Mouse (Mus musculus) forebrain, embryonic 16.5 days (tissue): ENCODE data around the gene Mecom. TPM values are rescaled to one million over a fixed set of nuclear protein-coding genes. Genes with fewer than 3 reads are reported as not detected.

Experiments
- ATAC-seq: fragments of 200-750 bp; cut with Nextera tagmentation; 2 replicates; pipeline ENCODE4 v1.8.0; 2017; ENCODE audit warnings: mild to moderate bottlenecking, moderate library complexity
- H3K27ac ChIP-seq: fragments of 300-500 bp; sonication (generic); 2 replicates; pipeline ENCODE4 v1.5.1; 2014; ENCODE audit warnings: low read length, control low read depth
- H3K27me3 ChIP-seq: fragments of 300-500 bp; sonication (generic); replicated peaks from 2 replicates; pipeline ENCODE4 v1.6.1; 2014; ENCODE audit warnings: low read length; ENCODE audit not compliant: control insufficient read depth, insufficient read depth
- H3K36me3 ChIP-seq: fragments of 300-500 bp; sonication (generic); 2 replicates; pipeline ENCODE4 v1.6.1; 2014; ENCODE audit not compliant: control insufficient read depth, insufficient read depth
- H3K4me1 ChIP-seq: fragments of 300-500 bp; sonication (generic); replicated peaks from 2 replicates; pipeline ENCODE4 v1.6.1; 2014; ENCODE audit warnings: low read length; ENCODE audit not compliant: control insufficient read depth, insufficient read depth
- H3K4me2 ChIP-seq: fragments of 300-500 bp; sonication (generic); 2 replicates; pipeline ENCODE4 v1.6.1; 2014; ENCODE audit warnings: mild to moderate bottlenecking, low read length, control low read depth
- H3K4me3 ChIP-seq: fragments of 300-500 bp; sonication (generic); replicated peaks from 2 replicates; pipeline ENCODE4 v1.5.1; 2014; ENCODE audit warnings: mild to moderate bottlenecking, low read length, control low read depth
- H3K9ac ChIP-seq: fragments of 300-500 bp; sonication (generic); replicated peaks from 2 replicates; pipeline ENCODE4 v1.6.1; 2014; ENCODE audit warnings: low read depth, low read length, control low read depth
- H3K9me3 ChIP-seq: fragments of 300-500 bp; sonication (generic); 2 replicates; pipeline ENCODE4 v1.6.1; 2016; ENCODE audit warnings: low read length; ENCODE audit not compliant: control insufficient read depth
- WGBS: fragments of 180-500 bp; shearing (Covaris S2); extraction: QIAGEN DNeasy Blood & Tissue Kit; methylation state at CpG from one replicate; pipeline ENCODE4 v1.1.7; 2014; 5-methylcytosine and 5-hydroxymethylcytosine counted together
- polyA plus RNA-seq: library from polyadenylated mRNA; unstranded; fragments of >200 nt; fragmentation: Nextera tagmentation; extraction: Ambion mirVana; gene quantifications from 2 replicates; pipeline ENCODE4 v1.2.1, GENCODE M21; 2015

Gene Mecom
- polyA plus RNA-seq, 1 experiment from 2014 or later = 2.1 TPM

GRCm38 (mm10) chr3:30118594-30119297 is 429.1 kb downstream of the Mecom start:
- no peak overlapping the region for H3K4me3 ChIP-seq
- no peak for ATAC-seq
- no peak overlapping the region for H3K9ac ChIP-seq
- 87% methylated on average over 7 of the region's 7 CpGs for WGBS
- H3K4me1 ChIP-seq = no peaks in the 10 kb centered on the region
- no peaks in the 10 kb centered on the region for H3K27me3 ChIP-seq
- H3K27ac ChIP-seq = no peak overlapping the region
- H3K9me3 ChIP-seq = no peaks in the 10 kb centered on the region
- H3K4me2 ChIP-seq = no peak overlapping the region
- no peaks in the 10 kb centered on the region for H3K36me3 ChIP-seq

DNA sequence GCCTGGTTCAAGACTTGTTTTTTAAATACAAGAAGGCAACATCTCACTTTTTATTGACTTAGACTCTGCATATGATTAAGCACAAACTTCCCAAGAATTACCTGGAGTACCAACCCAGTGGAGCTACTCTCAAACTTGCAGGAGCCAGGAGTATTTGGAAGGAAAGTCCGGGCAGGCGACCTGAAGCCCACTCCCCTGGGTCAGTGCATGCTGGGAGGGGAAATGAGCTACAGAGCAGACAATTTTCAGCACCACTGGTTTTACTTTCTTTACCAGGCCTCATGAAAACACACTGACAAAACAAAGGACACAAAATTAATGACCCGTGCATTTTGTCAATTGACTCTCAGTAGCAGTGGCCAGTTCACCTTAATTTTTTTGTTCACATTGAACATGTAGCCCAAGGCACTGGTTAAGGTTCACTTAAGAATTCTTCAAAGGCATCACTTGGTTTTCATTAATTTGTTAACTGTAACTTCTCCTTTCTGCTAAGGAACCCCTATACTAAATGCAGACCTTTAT is 434.5 kb downstream of the Mecom start:
- H3K4me1 ChIP-seq = no peaks in the 10 kb centered on the region
- H3K4me2 ChIP-seq = no peak overlapping the region
- H3K27ac ChIP-seq = no peak overlapping the region
- no peaks in the 10 kb centered on the region for H3K36me3 ChIP-seq
- ATAC-seq = no peak
- H3K9me3 ChIP-seq = no peaks in the 10 kb centered on the region
- H3K4me3 ChIP-seq = no peak overlapping the region
- H3K27me3 ChIP-seq = no peaks in the 10 kb centered on the region
- 11% methylated on average over 3 of the region's 3 CpGs for WGBS
- H3K9ac ChIP-seq = no peak overlapping the region

DNA sequence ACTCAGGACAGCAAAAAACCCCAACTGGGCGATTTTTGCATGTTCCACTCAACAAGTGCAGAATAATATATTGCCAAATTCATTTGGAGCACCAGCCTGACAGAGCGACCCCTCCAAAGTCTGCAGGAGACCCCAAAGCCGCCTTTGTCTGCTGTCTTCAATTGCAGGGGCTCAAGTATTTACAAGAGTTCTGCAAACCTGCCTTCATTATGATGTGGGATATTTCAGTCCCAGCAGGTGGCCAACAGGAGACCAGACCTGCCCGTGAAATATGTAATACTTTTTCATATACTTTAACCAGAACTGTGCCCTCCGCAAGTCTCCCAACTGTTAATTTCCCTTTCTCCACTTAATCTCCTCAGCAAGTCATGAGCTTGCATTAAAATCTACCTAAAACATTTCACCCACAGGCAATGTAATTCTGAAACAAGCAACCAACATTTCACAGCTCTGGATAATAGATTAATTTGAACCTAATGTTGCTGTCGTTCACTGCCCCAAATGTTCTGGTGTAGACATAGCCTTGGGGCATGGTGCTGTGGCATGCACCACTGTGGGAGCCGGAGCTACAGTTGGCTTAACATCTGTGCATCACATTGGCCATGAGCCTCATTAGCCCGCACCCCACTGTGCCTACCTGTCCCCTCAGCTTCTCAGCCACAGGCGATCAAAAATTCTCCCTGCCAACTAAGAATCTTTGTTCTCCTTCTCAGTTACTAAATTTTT is 439.7 kb downstream of the Mecom start:
- Histone ChIP-seq H3K27ac (no peak overlapping the region), H3K27me3 (no peaks in the 10 kb centered on the region), H3K9ac (no peak overlapping the region), H3K4me1 (no peaks in the 10 kb centered on the region), H3K4me2 (no peak overlapping the region), H3K9me3 (no peaks in the 10 kb centered on the region), H3K36me3 (no peaks in the 10 kb centered on the region), H3K4me3 (no peak overlapping the region)
- ATAC-seq = no peak
- WGBS = 61% methylated on average over 9 of the region's 9 CpGs

DNA sequence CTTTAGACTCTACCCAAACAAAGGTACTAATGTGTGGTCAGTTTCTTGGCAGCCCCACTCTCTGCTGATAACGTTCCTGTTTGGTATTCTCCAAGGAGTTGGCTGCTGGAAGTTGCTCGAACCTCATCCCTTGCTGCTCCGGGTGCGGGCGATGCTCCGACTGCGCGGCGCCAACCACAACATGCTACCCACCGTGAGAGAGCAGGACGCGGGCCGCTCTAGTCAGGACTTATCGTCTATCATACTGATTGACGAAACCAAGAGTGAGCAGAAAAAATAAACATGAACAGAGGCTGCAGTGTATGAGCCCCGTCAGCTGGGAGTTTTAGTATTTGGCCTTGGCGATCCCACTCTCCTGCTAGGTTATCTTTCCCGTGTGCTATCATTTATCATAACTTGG is 441.3 kb downstream of the Mecom start:
- Histone ChIP-seq H3K9me3 (no peaks in the 10 kb centered on the region), H3K4me2 (no peak overlapping the region), H3K27me3 (no peaks in the 10 kb centered on the region), H3K4me3 (no peak overlapping the region), H3K36me3 (no peaks in the 10 kb centered on the region), H3K27ac (no peak overlapping the region), H3K9ac (no peak overlapping the region), H3K4me1 (no peaks in the 10 kb centered on the region)
- WGBS = 83% methylated on average over 18 of the region's 18 CpGs
- ATAC-seq = no peak

GRCm38 (mm10) chr3:30105859-30106258 is 441.9 kb downstream of the Mecom start:
- Histone ChIP-seq H3K36me3 (no peaks in the 10 kb centered on the region), H3K9me3 (no peaks in the 10 kb centered on the region)
- 54% methylated on average over 1 of the region's 1 CpGs for WGBS

GRCm38 (mm10) chr3:30105194-30105823 is 442.5 kb downstream of the Mecom start:
- 51% methylated on average over 15 of the region's 15 CpGs for WGBS
- H3K9me3 ChIP-seq = no peaks in the 10 kb centered on the region

More at GRCm38 (mm10) chr3:30105859-30106258, 441.9 kb downstream of the Mecom start:
- Histone ChIP-seq H3K4me1 (no peaks in the 10 kb centered on the region), H3K27me3 (no peaks in the 10 kb centered on the region), H3K9ac (no peak overlapping the region), H3K4me2 (no peak overlapping the region), H3K27ac (no peak overlapping the region), H3K4me3 (no peak overlapping the region)
- no peak for ATAC-seq

GRCm38 (mm10) chr3:30104515-30105098 is 443.2 kb downstream of the Mecom start:
- no peak for ATAC-seq
- Histone ChIP-seq H3K27ac (no peak overlapping the region), H3K27me3 (no peaks in the 10 kb centered on the region), H3K9me3 (no peaks in the 10 kb centered on the region), H3K4me1 (no peaks in the 10 kb centered on the region), H3K36me3 (no peaks in the 10 kb centered on the region), H3K4me2 (no peak overlapping the region), H3K9ac (no peak overlapping the region), H3K4me3 (no peak overlapping the region)
- 54% methylated on average over 4 of the region's 4 CpGs for WGBS

More at GRCm38 (mm10) chr3:30105194-30105823, 442.5 kb downstream of the Mecom start:
- no peak overlapping the region for H3K4me3 ChIP-seq
- H3K4me2 ChIP-seq = no peak overlapping the region
- H3K36me3 ChIP-seq = no peaks in the 10 kb centered on the region
- no peak overlapping the region for H3K27ac ChIP-seq
- H3K27me3 ChIP-seq = no peaks in the 10 kb centered on the region
- H3K4me1 ChIP-seq = no peaks in the 10 kb centered on the region
- ATAC-seq = no peak
- no peak overlapping the region for H3K9ac ChIP-seq

- Histone ChIP-seq H3K27ac (no peak overlapping the region), H3K9ac (no peak overlapping the region), H3K27me3 (no peaks in the 10 kb centered on the region), H3K36me3 (no peaks in the 10 kb centered on the region), H3K4me2 (no peak overlapping the region), H3K9me3 (no peaks in the 10 kb centered on the region), H3K4me3 (no peak overlapping the region), H3K4me1 (no peaks in the 10 kb centered on the region)
- ATAC-seq = no peak
- WGBS = 85% methylated on average over 4 of the region's 4 CpGs
Measured at GRCm38 (mm10) chr3:30101146-30101545, 446.7 kb downstream of the Mecom start.

DNA sequence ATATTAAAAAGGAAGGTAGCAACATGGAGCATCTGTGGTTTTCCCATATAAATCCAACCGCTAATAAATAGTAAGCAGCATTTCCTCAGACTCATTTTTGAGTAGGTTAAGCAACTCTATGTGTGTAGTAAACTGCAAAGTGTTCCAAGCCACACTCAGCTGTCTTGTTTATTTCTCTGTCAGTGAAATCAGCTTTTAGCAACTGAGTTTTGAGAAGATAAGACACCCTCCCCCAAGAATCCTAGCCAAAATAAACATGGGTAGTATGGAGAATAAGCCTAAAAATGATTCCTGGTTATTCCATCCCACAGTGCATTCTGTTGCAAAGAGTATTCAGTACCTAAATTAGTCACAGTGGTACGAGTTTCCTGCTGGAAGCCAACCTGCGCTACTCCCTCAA is 450.1 kb downstream of the Mecom start:
- H3K4me1 ChIP-seq = no peaks in the 10 kb centered on the region
- H3K4me2 ChIP-seq = no peak overlapping the region
- H3K27me3 ChIP-seq = no peaks in the 10 kb centered on the region
- H3K36me3 ChIP-seq = no peaks in the 10 kb centered on the region
- WGBS = 80% methylated on average over 3 of the region's 3 CpGs
- no peak overlapping the region for H3K4me3 ChIP-seq
- no peak overlapping the region for H3K27ac ChIP-seq
- H3K9ac ChIP-seq = no peak overlapping the region
- no peaks in the 10 kb centered on the region for H3K9me3 ChIP-seq
- no peak for ATAC-seq
